Mouse (Mus musculus): ENCODE data around the gene Defa35. TPM values are rescaled to one million over a fixed set of nuclear protein-coding genes. Genes with fewer than 3 reads are reported as not detected.

The Defa35 gene
- not detected for polyA plus RNA-seq (2014; fragmentation: Illumina TruSeq; extraction: RNeasy Lipid Tissue Mini Kit (QIAGEN cat#74804); ENCODE audit: insufficient read depth, low read depth, low replicate concordance)

GRCm38 (mm10) chr8:21064738-21065137 is at the start of gene Defa35:
Gene Defa35, plus strand, starts transcription at chr8:21065038.

GRCm38 (mm10) chr8:21025245-21025644 is 39.6 kb upstream of the Defa35 start, which contains the start of gene Defa21:
Gene Defa21, plus strand, starts transcription at chr8:21025545.

GRCm38 (mm10) chr8:21054747-21055146 is 10.1 kb upstream of the Defa35 start, which contains the start of gene Defa23:
Gene Defa23, plus strand, starts transcription at chr8:21055047.

GRCm38 (mm10) chr8:21084142-21084541 is 19.3 kb downstream of the Defa35 start, which contains the start of gene Defa25:
Gene Defa25, plus strand, starts transcription at chr8:21084442.

GRCm38 (mm10) chr8:21095950-21096349 is 31.1 kb downstream of the Defa35 start, which contains the start of gene Gm14851:
Gene Gm14851, minus strand, starts transcription at chr8:21096050.

Other genes starting within 250 kb of the Defa35 start
- gene Defb33, start 172.4 kb upstream of the Defa35 start, polyA plus RNA-seq (2014; fragmentation: Illumina TruSeq; extraction: RNeasy Lipid Tissue Mini Kit (QIAGEN cat#74804); ENCODE audit: insufficient read depth, low read depth, low replicate concordance) = not detected
- gene Gm15056, start 162.4 kb upstream of the Defa35 start, polyA plus RNA-seq (2014; fragmentation: Illumina TruSeq; extraction: RNeasy Lipid Tissue Mini Kit (QIAGEN cat#74804); ENCODE audit: insufficient read depth, low read depth, low replicate concordance) = not detected
- gene Gm6040, start 143.0 kb upstream of the Defa35 start, polyA plus RNA-seq (2014; fragmentation: Illumina TruSeq; extraction: RNeasy Lipid Tissue Mini Kit (QIAGEN cat#74804); ENCODE audit: insufficient read depth, low read depth, low replicate concordance) = not detected
- not detected for gene AY761185, start 120.3 kb upstream of the Defa35 start, polyA plus RNA-seq (2014; fragmentation: Illumina TruSeq; extraction: RNeasy Lipid Tissue Mini Kit (QIAGEN cat#74804); ENCODE audit: insufficient read depth, low read depth, low replicate concordance)
- not detected for gene Defa21, start 39.5 kb upstream of the Defa35 start, polyA plus RNA-seq (2014; fragmentation: Illumina TruSeq; extraction: RNeasy Lipid Tissue Mini Kit (QIAGEN cat#74804); ENCODE audit: insufficient read depth, low read depth, low replicate concordance)
- gene Defa23, start 10.0 kb upstream of the Defa35 start, polyA plus RNA-seq (2014; fragmentation: Illumina TruSeq; extraction: RNeasy Lipid Tissue Mini Kit (QIAGEN cat#74804); ENCODE audit: insufficient read depth, low read depth, low replicate concordance) = not detected
- gene Defa25, start 19.4 kb downstream of the Defa35 start, polyA plus RNA-seq (2014; fragmentation: Illumina TruSeq; extraction: RNeasy Lipid Tissue Mini Kit (QIAGEN cat#74804); ENCODE audit: insufficient read depth, low read depth, low replicate concordance) = not detected
- gene Gm14851, start 31.0 kb downstream of the Defa35 start, polyA plus RNA-seq (2014; fragmentation: Illumina TruSeq; extraction: RNeasy Lipid Tissue Mini Kit (QIAGEN cat#74804); ENCODE audit: insufficient read depth, low read depth, low replicate concordance) = not detected
- not detected for gene Defa30, start 69.6 kb downstream of the Defa35 start, polyA plus RNA-seq (2014; fragmentation: Illumina TruSeq; extraction: RNeasy Lipid Tissue Mini Kit (QIAGEN cat#74804); ENCODE audit: insufficient read depth, low read depth, low replicate concordance)
- gene Defa22, start 97.2 kb downstream of the Defa35 start, polyA plus RNA-seq (2014; fragmentation: Illumina TruSeq; extraction: RNeasy Lipid Tissue Mini Kit (QIAGEN cat#74804); ENCODE audit: insufficient read depth, low read depth, low replicate concordance) = not detected
- gene Defa31, start 126.6 kb downstream of the Defa35 start, polyA plus RNA-seq (2014; fragmentation: Illumina TruSeq; extraction: RNeasy Lipid Tissue Mini Kit (QIAGEN cat#74804); ENCODE audit: insufficient read depth, low read depth, low replicate concordance) = not detected
- gene Gm15293, start 136.5 kb downstream of the Defa35 start, polyA plus RNA-seq (2014; fragmentation: Illumina TruSeq; extraction: RNeasy Lipid Tissue Mini Kit (QIAGEN cat#74804); ENCODE audit: insufficient read depth, low read depth, low replicate concordance) = not detected
- gene Gm15292, start 184.7 kb downstream of the Defa35 start, polyA plus RNA-seq (2014; fragmentation: Illumina TruSeq; extraction: RNeasy Lipid Tissue Mini Kit (QIAGEN cat#74804); ENCODE audit: insufficient read depth, low read depth, low replicate concordance) = not detected